Mouse (Mus musculus) CD4-positive, CD25-positive, alpha-beta regulatory T cell, adult 9 weeks (primary cell): ENCODE data around the gene Col17a1. TPM values are rescaled to one million over a fixed set of nuclear protein-coding genes. Genes with fewer than 3 reads are reported as not detected.

Source experiments
- polyA plus RNA-seq: library from polyadenylated mRNA; unstranded; fragments of 100-300 nt; shearing (Covaris generic); gene quantifications from one replicate; pipeline ENCODE4 v1.2.1, GENCODE M21; 2017

Col17a1 gene
- polyA plus RNA-seq, result not detected

GRCm38 (mm10) chr19:47691994-47692393, at the start of gene Col17a1:
Gene Col17a1 (minus strand): TSS chr19:47692094.

GRCm38 (mm10) chr19:47731071-47731881, 39.4 kb upstream of the Col17a1 start, which contains the start of gene Sfr1:
Gene Sfr1 (plus strand): TSS chr19:47731682.

Other genes starting within 250 kb of the Col17a1 start
- gene Sh3pxd2a, start 227.7 kb downstream of the Col17a1 start, polyA plus RNA-seq, result 0.84 TPM
- 38.7 TPM for gene Stn1, start 154.6 kb downstream of the Col17a1 start, polyA plus RNA-seq
- gene Slk, start 112.4 kb downstream of the Col17a1 start, polyA plus RNA-seq, result 10.5 TPM
- gene Sfr1, start 39.6 kb upstream of the Col17a1 start, polyA plus RNA-seq, result 175 TPM
- gene Gsto1, start 162.9 kb upstream of the Col17a1 start, polyA plus RNA-seq, result 95.8 TPM
- 0.56 TPM for gene Gsto2, start 173.4 kb upstream of the Col17a1 start, polyA plus RNA-seq
- gene Cfap43, start 227.2 kb upstream of the Col17a1 start, polyA plus RNA-seq, result 0.30 TPM
- 55.5 TPM for gene Itprip, start 227.2 kb upstream of the Col17a1 start, polyA plus RNA-seq
- not detected for gene Cfap58, start 245.6 kb upstream of the Col17a1 start, polyA plus RNA-seq